Mouse (Mus musculus) urinary bladder, postnatal 25 days (tissue): Measurements from ENCODE around the gene Cd200r4.
"Not testable (repeated sequence)": the region's sequence is repeated elsewhere in the genome, so short reads cannot be mapped to it uniquely, and the experiment has no call there.

Experiments
- DNase-seq: peaks from one replicate; pipeline ENCODE4 v3.0.0; 2022; ENCODE audit warnings: low spot score

Cd200r4 gene

DNA sequence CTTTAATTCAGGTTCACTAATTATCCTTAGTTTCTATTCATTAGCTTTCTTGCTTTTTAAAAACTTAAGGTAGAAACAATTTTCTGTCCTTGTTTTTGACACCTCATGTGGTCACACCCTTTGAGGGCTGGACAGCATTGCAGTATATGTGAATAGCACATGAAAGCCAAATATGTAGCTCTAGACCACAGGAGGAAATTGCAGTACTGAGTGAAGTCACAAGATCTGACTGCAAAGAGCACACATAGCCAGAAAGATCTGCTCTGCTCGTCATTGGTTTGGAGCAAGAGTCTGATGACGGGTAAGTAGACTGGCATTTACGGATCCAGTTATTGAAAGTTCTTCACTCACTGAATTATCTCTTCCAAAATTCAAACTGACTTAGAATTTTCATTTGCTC is at the start of gene Cd200r4:
Cd200r4 (plus strand) TSS at position 190 of the 400 bp plus-strand sequence.
- no peak for DNase-seq

DNA sequence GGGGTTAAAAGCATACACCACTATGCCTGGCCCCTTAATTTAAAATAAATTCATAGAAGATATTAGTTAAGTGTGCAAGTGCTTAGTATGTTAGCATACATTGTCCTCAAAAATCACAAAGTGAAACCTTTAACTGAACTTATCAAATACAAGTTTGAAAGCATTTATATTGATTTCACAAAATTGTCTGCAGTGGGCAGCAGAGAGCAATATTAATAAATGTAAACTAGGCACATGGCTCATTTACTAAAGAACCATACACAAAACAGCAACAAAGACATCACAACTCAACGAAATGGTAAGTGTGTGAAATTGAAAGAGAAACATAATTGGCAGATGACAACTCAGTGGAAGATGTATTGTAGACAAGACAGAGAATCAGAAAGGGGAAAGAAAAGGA is 49.7 kb upstream of the Cd200r4 start:
- DNase-seq = no peak

DNA sequence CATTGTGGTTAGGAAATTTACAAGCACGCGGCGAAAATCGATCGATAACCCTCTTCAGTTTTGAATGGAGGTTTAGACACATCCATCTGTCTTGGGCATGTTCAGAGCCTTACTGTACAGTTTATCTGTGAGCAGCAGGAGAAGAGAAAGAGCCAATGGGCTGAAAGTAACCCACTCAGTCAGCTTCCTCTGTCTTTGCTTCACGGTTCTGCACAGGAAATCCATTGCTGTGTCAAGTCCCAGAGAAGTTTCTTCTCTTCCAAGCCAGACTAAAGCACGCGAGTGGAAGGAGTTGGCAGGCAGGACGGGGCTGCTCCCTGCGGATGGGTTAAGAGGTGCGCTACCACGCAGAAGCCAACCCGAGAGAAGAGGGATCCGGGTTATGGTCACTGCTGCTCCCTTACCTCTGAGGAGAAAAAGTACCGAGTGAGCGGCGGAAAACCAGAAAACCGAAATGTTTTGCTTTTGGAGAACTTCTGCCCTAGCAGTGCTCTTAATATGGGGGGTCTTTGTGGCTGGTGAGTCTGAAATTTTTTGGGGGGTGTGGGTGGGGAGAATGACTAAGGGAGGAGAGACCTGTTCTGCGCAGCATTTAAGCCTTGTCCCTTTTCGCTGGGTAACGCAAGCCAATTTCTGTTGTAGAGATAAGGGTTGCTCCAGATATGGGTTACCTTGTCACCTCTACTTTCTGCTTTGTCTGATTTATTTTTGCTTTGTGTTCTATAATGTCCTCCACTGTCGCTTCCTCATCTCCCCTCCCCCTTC is 45.8 kb upstream of the Cd200r4 start, which contains the start of gene Cd200r1:
Cd200r1 (plus strand) TSS at position 182 of the 765 bp plus-strand sequence.
- DNase-seq = no peak

DNA sequence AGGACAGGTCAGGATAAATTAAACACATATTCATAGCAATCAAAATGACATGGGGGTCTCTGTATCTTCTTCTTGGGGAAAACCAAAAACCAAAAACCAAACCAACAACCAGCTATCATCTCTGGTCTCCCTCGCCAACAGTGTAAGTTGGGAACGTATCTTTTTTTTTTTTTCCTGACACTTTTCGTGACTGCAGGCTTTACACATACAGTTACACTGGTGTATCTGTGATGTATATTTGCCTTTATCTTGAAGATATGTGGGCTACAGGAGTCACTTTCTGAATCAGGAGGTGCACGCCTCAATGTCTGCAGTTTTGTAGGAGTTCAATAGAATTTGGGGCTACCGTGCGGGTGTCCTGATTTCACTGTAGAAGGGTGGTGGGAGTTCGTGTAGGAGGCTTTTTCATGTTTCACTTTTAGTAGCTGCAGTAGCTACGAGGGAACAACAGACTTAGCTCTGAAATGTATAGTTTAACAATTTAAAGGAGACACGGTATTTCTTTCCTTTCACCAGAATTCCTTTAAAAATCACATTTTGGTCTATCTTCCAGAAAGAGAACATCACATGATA is 45.1 kb upstream of the Cd200r4 start:
- no peak for DNase-seq

DNA sequence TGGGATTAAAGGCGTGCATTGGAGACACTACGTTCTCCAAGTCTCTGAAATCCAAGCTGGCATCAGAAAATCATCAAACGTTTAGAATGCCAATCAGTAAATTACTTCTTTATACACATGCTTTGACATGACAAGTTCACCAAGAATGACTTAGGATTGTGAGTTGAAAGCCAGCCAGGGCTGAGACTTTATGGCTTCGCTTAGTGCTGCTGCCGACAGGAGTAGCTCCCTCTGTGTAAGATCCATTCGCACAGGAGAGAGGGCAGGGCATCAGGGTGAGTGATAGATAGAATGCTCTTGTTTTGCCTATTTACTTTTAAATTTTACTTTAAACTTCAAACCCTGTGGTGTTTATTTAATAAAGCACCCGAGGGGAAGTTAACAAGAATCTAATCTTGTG is 44.0 kb upstream of the Cd200r4 start:
- no peak for DNase-seq

DNA sequence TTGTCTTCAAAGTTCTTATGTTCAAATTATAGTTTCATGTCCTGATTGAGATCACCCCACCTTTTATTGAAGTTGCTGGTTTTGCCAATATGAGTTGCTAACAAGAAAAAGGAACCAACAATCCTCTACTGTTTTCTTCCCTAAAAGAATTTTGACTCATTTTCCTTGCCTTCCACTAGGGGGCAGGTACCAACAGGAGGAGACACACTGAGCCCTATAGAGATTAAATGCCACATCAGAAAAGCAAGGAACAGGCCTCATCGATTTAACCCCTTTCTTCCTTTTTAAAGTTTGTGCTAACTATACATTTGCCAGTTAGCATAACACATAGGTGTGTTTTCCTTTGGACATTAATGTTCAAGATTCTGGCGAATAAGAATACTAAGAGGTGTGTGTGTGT is 43.6 kb upstream of the Cd200r4 start:
- no peak for DNase-seq

DNA sequence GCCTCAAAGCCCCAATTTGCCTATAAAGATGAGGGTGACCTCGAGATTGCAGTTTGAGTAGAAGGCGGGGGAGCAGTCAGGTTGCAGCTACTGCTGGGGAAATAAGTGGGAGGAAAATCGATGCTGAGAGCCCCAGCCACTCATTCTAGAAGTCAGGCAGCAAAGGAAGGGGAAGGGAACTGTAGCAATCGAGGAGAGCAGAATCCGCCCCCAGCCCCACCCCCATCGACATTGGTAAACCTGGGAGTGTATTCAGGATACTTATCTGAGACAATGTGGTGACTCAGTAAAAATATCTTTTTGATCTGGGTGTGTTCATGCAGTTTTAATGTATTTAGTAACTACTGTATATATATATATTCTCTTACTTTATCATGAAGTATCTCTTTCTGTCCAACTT is 39.0 kb upstream of the Cd200r4 start:
- no peak for DNase-seq

DNA sequence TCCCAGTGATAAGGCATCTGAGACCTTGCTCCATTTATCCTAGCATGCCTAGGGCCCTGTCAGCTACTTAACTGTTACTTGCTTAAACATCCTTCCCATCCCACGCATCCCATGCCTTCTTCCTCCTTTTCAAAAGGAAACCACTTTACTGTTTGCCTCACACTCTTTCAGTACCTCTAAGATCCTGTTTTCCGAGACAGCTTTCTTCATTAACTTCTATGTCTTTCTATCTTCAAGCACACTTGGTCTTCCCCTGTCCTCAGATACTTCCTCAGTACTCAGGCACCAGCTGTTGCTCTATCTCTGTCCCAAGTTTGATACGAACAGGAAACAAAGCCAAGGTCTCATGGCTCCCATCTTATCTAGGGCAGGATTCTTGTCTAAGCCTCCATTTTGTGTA is 37.9 kb upstream of the Cd200r4 start:
- DNase-seq = no peak

DNA sequence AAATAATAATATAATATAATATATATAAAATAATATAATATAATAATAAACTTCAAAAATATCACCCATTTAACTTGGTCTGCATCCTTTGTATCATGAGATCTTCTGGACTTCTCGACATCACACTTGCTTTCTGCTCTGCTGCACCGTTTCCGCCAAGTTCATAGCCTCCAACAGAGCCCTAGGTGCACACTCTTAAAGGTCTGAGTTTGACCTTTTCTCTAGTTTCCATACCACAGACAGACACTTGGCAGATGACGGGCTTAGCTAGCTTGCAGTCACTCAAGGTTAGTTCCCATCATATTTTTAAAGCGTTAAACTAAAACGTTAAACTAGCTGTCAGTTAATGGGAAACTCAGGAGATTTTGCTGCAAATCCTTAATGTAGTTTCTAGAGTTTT is 37.3 kb upstream of the Cd200r4 start:
- no peak for DNase-seq

DNA sequence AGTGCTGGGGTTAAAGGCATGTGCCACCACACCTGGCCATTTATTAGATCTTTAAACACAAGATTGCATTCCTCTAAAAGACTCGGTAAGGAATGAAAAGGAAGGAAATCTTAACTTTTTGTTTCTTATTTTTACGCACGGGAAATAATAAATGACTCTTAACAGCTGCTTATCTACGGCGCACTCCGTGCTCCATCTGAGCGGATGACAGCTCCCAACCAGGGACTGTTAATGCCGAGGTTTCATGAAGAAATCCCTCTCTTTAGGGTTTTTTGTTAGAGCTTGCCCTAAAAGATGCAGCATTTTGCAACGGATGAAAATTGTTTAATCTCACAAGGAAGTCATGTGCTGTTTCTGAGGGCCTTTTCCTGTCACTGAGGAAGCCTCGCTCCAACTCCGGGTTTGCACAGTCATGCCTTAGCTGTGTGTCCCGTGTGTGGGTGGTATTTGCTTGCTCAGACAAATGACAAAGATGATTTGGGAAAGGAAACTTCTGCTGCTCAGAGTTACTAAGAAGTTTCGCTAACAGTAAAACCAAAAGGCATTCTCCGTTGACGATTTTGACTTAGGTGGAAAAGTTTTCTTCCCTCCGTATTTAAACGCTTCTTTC is 32.9 kb upstream of the Cd200r4 start:
- DNase-seq = no peak

DNA sequence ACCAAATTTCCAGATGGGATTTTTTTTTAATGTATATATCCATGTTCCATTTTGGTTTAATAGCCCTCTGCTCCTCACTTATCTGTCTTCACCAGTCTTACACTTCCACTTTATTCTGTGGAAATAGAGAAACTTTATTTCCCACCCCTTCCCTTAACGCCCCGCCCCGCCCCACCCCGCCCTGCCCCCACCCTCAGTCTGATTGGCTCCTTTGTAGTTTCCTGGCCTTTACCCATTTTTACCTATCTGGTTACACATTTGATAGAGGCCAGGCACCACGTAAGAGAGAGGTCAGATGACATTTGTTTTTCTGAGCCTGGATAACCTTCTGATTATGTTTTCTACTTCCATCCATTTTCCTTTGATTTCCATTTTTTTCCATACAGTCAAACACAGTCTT is 32.0 kb upstream of the Cd200r4 start:
- DNase-seq = no peak

DNA sequence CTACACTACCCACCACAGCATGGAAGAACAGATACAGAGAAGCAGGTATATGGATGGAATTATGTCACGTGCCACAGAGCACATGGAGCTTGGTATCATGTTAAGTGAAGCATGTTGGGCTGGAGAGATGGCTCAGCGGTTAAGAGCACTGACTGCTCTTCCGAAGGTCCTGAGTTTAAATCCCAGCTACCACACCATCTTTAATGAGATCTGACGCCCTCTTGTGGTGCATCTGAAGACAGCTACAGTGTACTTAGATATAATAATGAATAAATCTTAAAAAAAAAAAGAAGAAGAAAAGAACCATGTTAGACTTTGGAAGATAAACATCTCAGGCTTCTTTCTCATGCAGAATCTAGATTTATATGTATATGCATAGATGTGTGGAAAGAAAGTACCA is 30.8 kb upstream of the Cd200r4 start:
- no peak for DNase-seq

DNA sequence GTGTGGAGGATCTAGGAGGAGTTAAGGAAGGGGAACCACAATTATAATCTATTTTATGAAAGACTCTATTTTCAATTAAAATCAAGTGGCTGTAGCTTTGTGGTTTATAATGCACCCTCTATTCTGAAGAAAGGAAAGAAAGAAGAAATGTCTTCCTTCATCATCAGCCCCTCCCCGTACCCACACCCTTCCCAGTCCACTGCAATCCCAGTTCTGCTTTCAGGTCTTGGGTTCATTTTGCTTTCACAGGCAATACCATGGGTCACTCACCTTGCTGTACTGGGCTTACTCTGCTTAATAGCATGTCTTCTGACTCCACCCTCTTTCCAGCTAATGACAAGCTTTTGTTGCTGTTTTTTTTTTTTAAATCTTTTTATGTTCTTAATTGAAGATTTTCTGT is 24.6 kb upstream of the Cd200r4 start:
- no peak for DNase-seq

DNA sequence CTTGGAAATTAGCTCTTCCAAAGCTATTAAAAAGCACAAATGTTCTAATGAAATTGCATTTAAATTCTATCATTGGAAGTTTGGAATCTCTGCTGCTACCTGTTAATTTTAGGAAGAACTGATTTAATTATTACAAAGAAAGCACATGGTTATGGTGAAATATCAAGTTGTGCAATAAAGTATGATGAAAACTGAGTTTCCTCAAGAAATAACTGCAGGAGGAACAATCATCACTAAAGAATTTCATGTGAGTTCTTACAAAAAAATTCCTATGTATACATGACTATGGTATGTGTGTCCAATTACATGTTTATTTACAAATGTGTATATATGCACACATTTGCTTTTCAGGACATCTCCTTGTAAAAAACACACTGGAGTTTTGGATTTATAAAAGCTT is 17.1 kb upstream of the Cd200r4 start:
- no peak for DNase-seq

DNA sequence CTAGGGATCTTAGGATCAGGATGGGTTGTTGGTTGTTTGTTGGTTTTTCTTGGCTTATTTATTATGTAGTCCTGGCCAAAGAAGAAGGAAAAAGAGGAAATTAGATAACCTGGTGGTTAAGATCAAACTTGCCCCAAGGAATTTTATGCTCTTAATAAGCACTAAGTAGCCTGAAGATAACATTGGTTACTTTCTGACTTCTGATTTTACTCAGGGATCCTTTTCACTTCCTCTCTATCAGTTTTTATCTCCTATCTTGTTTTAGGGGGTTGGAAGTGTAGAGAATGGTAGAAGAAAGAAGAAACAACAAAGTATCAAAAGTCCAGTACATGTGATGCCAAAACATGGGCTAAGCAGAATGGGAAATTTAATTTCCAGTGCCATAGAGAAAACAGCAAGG is 5.6 kb upstream of the Cd200r4 start:
- no peak for DNase-seq

DNA sequence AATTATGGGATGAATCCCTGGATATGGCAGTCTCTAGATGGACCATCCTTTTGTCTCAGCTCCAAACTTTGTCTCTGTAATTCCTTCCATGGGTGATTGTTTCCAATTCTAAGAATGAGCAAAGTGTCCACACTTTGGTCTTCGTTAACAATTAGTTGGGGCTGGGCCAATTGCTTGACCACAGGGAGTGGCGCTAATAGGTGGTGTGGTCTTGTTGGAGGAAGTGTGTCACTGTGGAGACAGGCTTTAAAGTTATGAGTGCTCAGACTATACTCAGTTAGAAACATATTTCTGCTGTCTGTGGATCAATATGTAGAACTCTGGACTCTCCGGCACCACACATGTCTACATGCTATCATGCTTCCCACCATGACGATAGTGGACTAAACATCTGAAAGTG is 1.3 kb upstream of the Cd200r4 start:
- not testable (repeated sequence) for DNase-seq

DNA sequence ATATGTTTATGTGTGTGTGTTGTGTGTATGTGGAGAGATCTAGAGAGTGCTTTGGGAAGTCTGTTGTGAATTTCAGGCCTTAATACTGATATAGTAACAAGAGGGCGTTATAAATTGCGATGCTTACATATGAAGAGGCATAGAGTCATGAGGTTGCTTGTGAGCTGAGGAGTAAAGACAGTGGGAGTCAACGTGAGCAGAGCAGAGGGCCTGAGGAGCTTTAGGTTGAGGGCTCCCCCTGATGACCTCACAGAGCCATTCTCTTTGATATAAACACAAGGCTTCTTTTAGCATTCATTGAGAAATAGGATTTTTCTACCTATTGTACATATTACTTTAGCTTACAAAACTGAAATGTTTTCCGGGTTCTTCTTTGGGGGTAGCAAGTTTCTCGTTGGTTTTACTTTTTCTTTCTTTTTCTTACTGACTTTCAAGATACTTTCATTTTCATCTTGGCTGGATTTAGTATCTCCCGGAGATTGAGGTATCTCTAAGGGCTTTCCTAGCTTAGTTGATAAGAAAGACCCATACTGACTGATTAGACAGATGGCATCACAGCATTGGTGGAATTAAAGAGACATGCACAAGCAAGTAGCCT is 1.0 kb downstream of the Cd200r4 start:
- DNase-seq = no peak

DNA sequence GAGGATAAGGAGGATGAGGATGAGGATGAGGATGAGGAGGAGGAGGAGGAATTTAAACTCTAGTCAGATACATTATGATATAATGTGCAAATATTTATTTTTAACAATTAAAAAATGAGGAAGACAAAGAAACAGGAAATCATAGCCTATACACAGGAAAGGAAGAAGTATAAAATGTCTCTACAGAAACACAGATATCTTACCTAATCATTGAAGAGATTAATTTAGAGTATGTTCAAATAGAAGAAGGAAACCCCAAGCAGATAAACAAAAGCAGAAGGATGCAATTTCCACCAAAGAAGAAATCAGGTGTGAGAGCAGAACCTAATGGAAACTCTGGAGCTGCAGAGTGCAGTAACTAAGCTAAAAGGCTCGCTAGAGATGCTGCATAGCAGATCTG is 6.5 kb downstream of the Cd200r4 start:
- no peak for DNase-seq

DNA sequence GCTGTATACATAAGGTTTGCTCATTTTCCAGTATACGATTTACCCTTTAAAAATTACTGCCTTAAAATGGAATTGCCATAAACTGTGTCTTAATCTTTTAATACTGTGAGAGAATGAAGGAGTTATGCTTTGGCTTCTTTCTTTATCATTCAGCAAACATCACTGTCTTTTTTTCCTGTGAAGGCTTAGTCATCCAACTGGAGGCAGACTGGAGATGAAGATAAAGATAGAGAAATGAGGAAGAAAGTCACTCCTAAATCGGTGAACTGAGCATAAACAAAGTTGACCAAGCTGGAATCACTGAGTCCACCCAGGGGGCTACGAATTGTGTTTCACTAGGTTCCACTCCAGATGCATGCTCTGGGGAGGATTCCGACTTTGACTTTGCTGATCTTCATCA is 9.0 kb downstream of the Cd200r4 start:
- DNase-seq = no peak

DNA sequence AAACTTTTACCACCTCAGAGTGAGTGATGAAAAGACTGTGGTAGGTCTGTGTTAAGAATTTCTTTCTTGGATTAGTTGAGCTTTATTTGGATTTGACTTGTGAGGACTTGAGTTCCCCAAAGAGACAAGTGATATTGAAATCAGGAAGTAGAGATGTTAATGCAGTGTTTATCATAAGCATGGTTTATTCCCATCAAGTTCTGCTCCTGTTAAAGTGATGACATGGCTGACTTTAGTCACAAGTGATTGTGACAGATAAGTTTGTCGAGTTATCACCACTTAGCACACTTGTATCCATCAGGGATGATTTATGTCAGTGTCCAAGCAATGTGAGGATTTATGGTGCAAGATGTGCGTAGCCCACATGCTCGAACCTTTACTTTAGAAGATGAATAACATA is 20.8 kb downstream of the Cd200r4 start:
- no peak for DNase-seq

DNA sequence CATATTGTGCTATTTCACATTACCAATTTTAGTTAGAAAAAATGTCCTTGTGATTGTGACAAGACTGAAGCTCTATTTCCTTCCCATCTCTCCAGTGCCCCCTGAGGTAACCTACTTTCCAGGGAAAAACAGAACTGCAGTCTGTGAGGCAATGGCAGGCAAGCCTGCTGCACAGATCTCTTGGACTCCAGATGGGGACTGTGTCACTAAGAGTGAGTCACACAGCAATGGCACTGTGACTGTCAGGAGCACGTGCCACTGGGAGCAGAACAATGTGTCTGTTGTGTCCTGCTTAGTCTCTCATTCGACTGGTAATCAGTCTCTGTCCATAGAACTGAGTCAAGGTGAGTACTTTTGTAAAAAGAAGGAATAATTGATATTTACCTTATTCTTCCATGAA is 21.7 kb downstream of the Cd200r4 start:
- not testable (repeated sequence) for DNase-seq

DNA sequence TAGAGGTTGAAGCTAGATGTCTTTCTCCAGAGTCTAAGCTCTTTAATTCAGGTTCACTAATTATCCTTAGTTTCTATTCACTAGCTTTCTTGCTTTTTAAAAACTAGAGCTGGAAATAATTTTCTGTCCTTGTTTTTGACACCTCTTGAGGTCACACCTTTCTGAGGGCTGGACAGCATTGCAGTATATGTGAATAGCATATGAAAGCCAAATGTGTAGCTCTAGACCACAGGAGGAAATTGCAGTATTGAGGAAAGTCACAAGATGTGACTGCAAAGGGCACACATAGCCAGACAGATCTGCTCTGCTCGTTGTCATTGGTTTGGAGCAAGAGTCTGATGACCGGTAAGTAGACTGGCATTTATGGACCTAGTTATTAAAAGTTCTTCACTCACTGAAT is 55.3 kb downstream of the Cd200r4 start, which contains the start of gene Cd200r2:
Cd200r2 (plus strand) TSS at position 301 of the 400 bp plus-strand sequence.
- no peak for DNase-seq

DNA sequence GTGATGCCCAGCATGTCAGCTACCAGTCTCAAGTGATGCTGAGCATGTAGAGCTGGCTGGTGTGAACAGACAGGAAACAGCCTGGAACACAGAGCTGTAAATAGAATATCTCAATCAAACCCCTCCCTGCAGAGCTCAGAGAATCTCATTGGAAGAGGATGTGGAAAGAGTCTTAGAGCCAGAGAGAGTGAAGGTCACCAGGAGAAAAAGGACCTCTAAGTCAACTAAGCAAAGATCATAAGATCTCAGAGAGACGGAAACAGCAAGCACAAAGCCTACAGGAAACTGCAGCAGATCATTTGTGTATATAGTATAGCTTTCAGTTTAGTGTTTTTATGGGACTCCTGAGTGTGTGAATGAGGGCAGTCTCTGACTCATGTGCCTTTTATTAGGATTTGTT is 63.6 kb downstream of the Cd200r4 start:
- no peak for DNase-seq
